Mouse (Mus musculus) kidney, postnatal 4 days (tissue): ENCODE measurements at regions not wholly inside any gene's neighbourhood (a gene's known extent, or its start where the extent isn't known, plus 50 kb on each side); places are given as distances from the start of the nearest gene placed in this dataset.
A peak's percentile ranks its signal among the peaks of the same experiment; 100 is the strongest.

Source experiments
- DNase-seq, 2 experiments: peaks; one replicate each; pipeline ENCODE4 v3.0.0; 2021; ENCODE audit warnings: mixed read lengths in 2 of 2

DNA sequence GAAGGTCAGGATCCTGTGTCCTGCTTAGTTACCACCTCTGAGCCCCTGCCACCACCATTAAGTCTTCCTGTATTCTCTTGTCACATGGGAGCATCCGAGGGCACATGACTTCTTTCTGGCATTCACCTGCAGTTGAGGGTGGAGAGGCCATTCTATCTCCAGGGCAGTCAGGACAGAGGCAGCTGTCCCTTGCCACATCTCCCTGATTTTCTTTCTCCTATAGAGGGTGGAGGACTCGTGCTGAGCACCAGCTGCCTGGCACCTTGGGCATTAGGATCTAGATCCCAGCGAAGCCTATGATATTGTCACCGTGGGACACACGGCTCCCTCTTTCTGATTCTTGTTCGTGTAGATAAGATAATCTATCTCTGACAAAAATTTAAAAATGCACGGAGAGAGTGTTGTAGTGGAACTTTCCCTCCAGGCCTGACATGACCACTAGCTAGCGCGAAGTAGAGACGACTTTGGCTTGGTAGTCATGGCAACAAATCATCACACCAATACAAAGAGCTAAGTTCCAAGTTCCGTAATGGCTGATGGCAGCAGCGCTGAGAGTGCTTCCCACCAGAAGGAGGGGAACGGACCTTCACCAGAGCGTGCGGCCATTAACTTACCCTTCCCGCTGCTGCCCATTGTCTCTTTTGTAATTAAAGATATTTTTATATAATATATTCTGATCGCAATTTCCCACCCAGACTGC lies 137.7 kb downstream of the Ipmk start:
- no peak for DNase-seq

DNA sequence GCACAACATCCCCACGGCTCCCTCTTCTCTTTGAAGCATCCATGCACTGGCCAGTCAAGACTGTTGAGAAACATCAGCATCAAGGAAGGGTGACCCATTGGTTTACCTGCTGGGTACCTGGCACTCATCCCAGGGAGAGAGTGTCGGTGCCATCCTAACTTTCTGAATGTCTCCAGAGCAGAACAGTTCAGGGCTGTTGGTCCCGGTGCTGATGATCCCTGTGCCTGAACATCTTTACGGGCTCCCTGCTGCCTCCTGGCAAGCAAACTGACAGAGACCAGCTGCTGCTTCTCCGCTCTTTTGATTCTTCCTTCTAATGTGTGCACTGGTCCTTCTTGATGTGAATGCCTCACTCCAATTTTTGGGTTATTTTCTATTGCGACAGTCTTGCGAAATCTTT lies 142.2 kb downstream of the Ipmk start:
- no peak for DNase-seq

- no peak for DNase-seq
Measured at GRCm38 (mm10) chr10:71502096-71502495, 154.5 kb downstream of the Ipmk start.

GRCm38 (mm10) chr10:71504219-71504618 lies 156.7 kb downstream of the Ipmk start:
- DNase-seq = no peak

- DNase-seq = no peak
Measured at GRCm38 (mm10) chr10:71525290-71525689, 177.7 kb downstream of the Ipmk start.

DNA sequence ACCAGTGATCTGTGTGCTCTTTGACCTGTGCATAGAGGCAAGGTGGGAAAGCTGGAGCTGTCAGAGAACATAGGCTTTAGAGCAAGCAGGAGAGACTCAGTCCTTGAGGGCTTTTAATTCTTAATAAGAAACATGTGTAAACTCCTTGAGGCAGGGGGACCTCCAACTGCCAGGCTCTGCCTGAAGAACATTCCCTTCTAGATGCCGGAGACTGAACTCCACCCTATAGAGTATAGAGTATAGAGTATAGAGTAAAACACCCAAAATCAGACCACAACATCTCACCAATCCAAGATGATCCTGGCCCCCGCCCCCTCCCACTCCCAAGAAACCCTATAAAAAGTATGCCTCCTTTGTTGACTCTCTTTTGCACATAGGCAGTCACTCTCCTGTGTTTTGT lies 186.2 kb downstream of the Ipmk start:
- no peak for DNase-seq

GRCm38 (mm10) chr10:71545489-71545888 lies 197.9 kb downstream of the Ipmk start:
- DNase-seq = no peak

DNA sequence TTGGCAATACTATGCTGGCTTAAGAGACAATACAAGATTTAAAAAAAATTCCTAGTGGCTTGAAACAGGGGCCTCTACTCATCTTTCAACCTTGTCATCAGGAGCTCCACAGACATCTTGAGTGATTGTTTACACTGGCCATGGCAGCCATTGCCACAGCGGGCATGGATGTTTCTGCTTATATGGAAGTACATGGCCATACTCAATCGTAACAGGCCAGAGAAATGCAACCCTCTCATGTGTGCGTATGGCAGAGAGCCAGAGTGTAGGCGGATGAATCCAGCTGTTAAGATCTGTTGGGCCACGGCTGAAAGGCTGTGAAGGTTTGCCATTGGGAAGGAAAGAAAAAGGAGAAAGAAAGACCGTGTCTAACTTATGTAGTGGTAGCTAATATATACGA lies 198.9 kb downstream of the Ipmk start:
- DNase-seq = peak in 1 of 2 experiments; percentile 3

- no peak for DNase-seq
Measured at GRCm38 (mm10) chr10:71583716-71584115, 236.2 kb downstream of the Ipmk start.

GRCm38 (mm10) chr10:71598515-71598914 lies 251.0 kb downstream of the Ipmk start:
- no peak for DNase-seq

- no peak for DNase-seq
Measured at GRCm38 (mm10) chr10:71613736-71614135, 266.2 kb downstream of the Ipmk start.

- no peak for DNase-seq
Measured at GRCm38 (mm10) chr10:71617156-71617555, 269.6 kb downstream of the Ipmk start.

DNA sequence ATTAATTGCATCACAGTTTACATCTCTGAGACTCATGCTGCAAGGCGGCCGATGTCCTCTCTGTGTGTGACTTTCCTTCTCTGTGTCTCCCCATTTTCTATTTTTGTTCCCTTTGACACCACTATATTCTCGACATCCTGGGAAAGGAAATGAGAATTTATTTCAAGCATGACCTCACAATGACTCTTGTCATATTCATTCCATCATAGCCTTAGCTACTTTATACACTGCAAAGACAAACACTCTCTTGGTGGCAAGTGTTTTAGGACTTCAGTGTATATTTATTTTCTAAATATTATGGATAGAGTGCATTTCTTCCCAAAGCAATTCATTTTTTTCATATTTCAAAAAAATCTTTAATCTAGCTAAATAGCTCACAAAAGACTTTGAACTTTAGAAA lies 298.5 kb downstream of the Ipmk start:
- DNase-seq = no peak

DNA sequence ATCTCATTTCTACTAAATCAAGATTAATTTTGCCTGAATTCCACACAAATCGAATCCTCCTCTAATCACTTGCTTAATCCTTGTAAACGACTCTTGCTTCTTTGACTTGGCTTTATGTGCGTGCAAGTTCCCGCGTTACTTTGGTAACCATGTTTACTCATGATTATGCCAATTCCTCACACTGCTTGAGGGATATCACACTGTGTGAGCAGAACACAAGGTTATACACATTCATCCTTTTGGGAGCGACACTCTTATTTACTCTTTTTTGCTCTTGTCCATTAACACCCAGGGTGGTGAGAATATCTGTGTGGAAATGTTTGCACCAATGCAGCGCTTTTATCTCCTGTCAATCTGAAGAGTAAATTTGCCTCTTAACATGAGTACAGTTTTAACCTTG lies 310.0 kb downstream of the Ipmk start:
- DNase-seq = no peak

DNA sequence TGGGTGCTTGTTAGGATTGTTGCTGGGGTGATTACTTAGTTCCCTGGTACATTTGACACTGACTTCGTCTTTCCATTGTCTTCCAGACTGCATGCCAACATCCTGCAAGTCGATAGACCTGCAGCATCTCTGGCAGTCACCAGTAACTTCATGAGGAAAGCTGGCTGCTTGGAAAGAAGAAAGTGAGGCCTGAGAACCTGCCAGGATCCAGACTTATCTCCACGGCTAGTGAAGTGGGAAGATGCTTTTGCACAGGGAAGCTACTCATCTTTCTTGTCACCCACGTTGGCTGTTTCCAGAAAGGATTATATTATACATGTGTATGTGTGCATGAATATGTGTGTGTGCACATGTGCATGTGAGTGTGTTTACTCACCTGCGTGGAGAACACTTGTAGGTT lies 316.0 kb downstream of the Ipmk start:
- DNase-seq = no peak

GRCm38 (mm10) chr10:71667160-71667571 lies 319.6 kb downstream of the Ipmk start:
- DNase-seq = no peak

DNA sequence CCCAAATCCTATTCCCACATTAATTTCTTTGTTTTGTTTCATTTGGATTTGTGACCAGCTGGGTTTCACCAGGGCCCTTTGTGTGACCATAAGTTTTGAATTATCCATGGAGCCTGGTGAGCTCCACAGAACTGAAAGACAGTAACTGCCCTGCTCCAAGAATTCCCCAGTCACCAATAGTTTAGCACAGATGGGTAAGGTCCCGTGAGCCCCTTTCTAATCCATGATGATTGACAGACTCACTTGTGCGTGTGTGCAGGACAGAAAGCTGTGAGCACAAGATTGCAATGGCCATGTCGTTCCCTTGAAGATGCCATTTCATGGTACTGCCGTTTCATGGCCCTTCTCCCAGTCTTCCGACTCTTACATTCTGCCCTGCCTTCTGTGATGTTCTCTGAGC lies 331.7 kb downstream of the Ipmk start:
- DNase-seq = no peak

- no peak for DNase-seq
Measured at GRCm38 (mm10) chr10:71713456-71713855, 365.9 kb downstream of the Ipmk start.

- DNase-seq = no peak
Measured at GRCm38 (mm10) chr10:71727746-71728145, 380.2 kb downstream of the Ipmk start.

GRCm38 (mm10) chr10:71733821-71734220 lies 386.3 kb downstream of the Ipmk start:
- no peak for DNase-seq

DNA sequence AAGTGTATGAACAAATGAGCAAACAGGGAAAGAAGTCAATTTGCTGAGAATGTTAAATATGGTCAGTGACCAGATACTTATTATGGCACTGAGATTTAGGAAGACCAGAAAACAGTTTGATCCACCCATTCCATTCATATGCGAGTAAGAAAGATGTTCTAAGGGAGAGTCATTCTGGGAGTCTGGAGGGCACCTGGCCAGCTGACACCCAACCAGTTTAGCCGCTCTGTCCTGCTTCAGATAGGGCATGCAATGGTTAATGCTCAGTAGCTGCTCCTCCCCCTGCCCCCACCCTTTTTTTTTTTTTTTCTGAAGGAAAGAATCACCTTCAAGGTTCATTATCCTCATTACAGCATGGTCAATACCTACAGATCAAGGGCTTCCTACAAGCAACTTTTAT lies 386.9 kb downstream of the Ipmk start:
- no peak for DNase-seq

DNA sequence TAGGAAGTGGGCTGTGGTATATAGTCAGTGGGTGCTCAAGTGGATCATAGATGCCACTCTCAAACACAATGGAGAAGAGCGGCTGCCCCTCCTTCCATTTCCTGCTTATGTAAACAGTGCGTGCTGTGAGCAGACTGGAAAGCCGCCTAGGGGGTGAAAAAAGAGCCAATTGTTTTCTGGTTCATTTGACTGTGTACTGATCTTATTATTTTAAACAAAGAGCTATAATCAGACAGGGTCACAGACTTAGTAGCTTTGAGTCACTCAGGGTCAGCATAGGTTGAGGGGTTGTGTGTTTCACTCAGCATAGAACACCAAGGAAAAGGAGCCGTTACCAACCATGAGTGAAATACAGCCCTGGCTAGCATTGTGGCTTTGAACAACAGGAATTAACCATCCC lies 390.7 kb downstream of the Ipmk start:
- no peak for DNase-seq

GRCm38 (mm10) chr10:71748557-71749493 lies 401.3 kb downstream of the Ipmk start:
- DNase-seq = no peak

GRCm38 (mm10) chr10:71753255-71753654 lies 405.7 kb downstream of the Ipmk start:
- no peak for DNase-seq
